Mouse (Mus musculus) intestine, embryonic 14.5 days (tissue): ENCODE measurements around the gene Carmil2. TPM values are rescaled to one million over a fixed set of nuclear protein-coding genes. Genes with fewer than 3 reads are reported as not detected.

Experiments used
- polyA plus RNA-seq: library from polyadenylated mRNA; unstranded; fragments of >200 nt; fragmentation: Nextera tagmentation; extraction: Ambion mirVana; gene quantifications from 2 replicates; pipeline ENCODE4 v1.2.1, GENCODE M21; 2014

The Carmil2 gene
- polyA plus RNA-seq, 1 experiment from 2014 or later, result 1.1 TPM

Other genes with a start within 250 kb of the Carmil2 start
- 36.2 and 39.8 TPM in 2 replicates for gene Tppp3, start 214.7 kb upstream of the Carmil2 start, polyA plus RNA-seq
- gene Zdhhc1, start 189.4 kb upstream of the Carmil2 start, polyA plus RNA-seq, result 25.0 and 25.2 TPM in 2 replicates
- 3.1 and 3.8 TPM in 2 replicates for gene Hsd11b2, start 167.5 kb upstream of the Carmil2 start, polyA plus RNA-seq
- 72.7 and 78.5 TPM in 2 replicates for gene Atp6v0d1, start 120.2 kb upstream of the Carmil2 start, polyA plus RNA-seq
- 19.1 and 20.2 TPM in 2 replicates for gene Ripor1, start 81.0 kb upstream of the Carmil2 start, polyA plus RNA-seq
- 93.3 and 95.1 TPM in 2 replicates for gene Ctcf, start 49.7 kb upstream of the Carmil2 start, polyA plus RNA-seq
- 1.1 and 1.5 TPM in 2 replicates for gene Agrp, start 48.9 kb upstream of the Carmil2 start, polyA plus RNA-seq
- gene Acd, start 14.8 kb downstream of the Carmil2 start, polyA plus RNA-seq, result 56.9 and 61.8 TPM in 2 replicates
- gene Pard6a, start 14.9 kb downstream of the Carmil2 start, polyA plus RNA-seq, result 16.0 and 17.5 TPM in 2 replicates
- not detected in 2 replicates for gene 4933405L10Rik, start 21.4 kb downstream of the Carmil2 start, polyA plus RNA-seq
- 22.6 and 23.2 TPM in 2 replicates for gene Enkd1, start 21.9 kb downstream of the Carmil2 start, polyA plus RNA-seq
- gene Gfod2, start 72.4 kb downstream of the Carmil2 start, polyA plus RNA-seq, result 11.3 and 11.8 TPM in 2 replicates
- gene Ranbp10, start 141.1 kb downstream of the Carmil2 start, polyA plus RNA-seq, result 11.6 and 11.7 TPM in 2 replicates
- gene Tsnaxip1, start 141.5 kb downstream of the Carmil2 start, polyA plus RNA-seq, result 0.11 TPM in 1 of 2 replicates, not detected in the other
- 39.2 and 40.1 TPM in 2 replicates for gene Cenpt, start 167.0 kb downstream of the Carmil2 start, polyA plus RNA-seq
- 58.0 and 61.1 TPM in 2 replicates for gene Thap11, start 168.9 kb downstream of the Carmil2 start, polyA plus RNA-seq
- 302 and 316 TPM in 2 replicates for gene Nutf2, start 174.3 kb downstream of the Carmil2 start, polyA plus RNA-seq
- 37.0 and 40.7 TPM in 2 replicates for gene Edc4, start 194.6 kb downstream of the Carmil2 start, polyA plus RNA-seq
- 0.32 and 0.97 TPM in 2 replicates for gene Nrn1l, start 207.3 kb downstream of the Carmil2 start, polyA plus RNA-seq
- gene Pskh1, start 214.2 kb downstream of the Carmil2 start, polyA plus RNA-seq, result 30.0 and 31.7 TPM in 2 replicates
- 1.0 and 1.4 TPM in 2 replicates for gene Ctrl, start 247.6 kb downstream of the Carmil2 start, polyA plus RNA-seq